Mouse (Mus musculus) CD4-positive helper T cell, adult 2 months (primary cell): ENCODE data around the gene Bmpr1b.

Source experiments
- DNase-seq: peaks from one replicate; pipeline ENCODE4 v3.0.0-alpha.2; 2012; ENCODE audit warnings: low read depth, missing footprints, low spot score

The Bmpr1b gene

GRCm38 (mm10) chr3:142113208-142113607, 56.0 kb downstream of the Bmpr1b start:
- no peak for DNase-seq

- DNase-seq: no peak
Observed at GRCm38 (mm10) chr3:142106227-142106626, 63.0 kb downstream of the Bmpr1b start.

- DNase-seq: no peak
Observed at GRCm38 (mm10) chr3:142104027-142104805, 65.0 kb downstream of the Bmpr1b start.

GRCm38 (mm10) chr3:142103622-142104021, 65.6 kb downstream of the Bmpr1b start:
- no peak for DNase-seq

- DNase-seq: no peak
Observed at GRCm38 (mm10) chr3:142099151-142099550, 70.1 kb downstream of the Bmpr1b start.

- DNase-seq: no peak
Observed at GRCm38 (mm10) chr3:142094049-142094448, 75.2 kb downstream of the Bmpr1b start.

GRCm38 (mm10) chr3:142089684-142090083, 79.5 kb downstream of the Bmpr1b start:
- no peak for DNase-seq

- DNase-seq: no peak
Observed at GRCm38 (mm10) chr3:142085938-142086337, 83.3 kb downstream of the Bmpr1b start.

- DNase-seq: no peak
Observed at GRCm38 (mm10) chr3:142084091-142084490, 85.1 kb downstream of the Bmpr1b start.

- DNase-seq: no peak
Observed at GRCm38 (mm10) chr3:142077723-142078302, 91.4 kb downstream of the Bmpr1b start.

GRCm38 (mm10) chr3:142071601-142072000, 97.6 kb downstream of the Bmpr1b start:
- no peak for DNase-seq

GRCm38 (mm10) chr3:142066792-142067346, 102.4 kb downstream of the Bmpr1b start:
- DNase-seq: no peak

GRCm38 (mm10) chr3:142065111-142065510, 104.1 kb downstream of the Bmpr1b start:
- no peak for DNase-seq

GRCm38 (mm10) chr3:142063536-142064226, 105.5 kb downstream of the Bmpr1b start:
- DNase-seq: no peak

GRCm38 (mm10) chr3:142061267-142061666, 108.0 kb downstream of the Bmpr1b start:
- DNase-seq: no peak

- DNase-seq: no peak
Observed at GRCm38 (mm10) chr3:142059890-142060289, 109.3 kb downstream of the Bmpr1b start.

GRCm38 (mm10) chr3:142050681-142051080, 118.5 kb downstream of the Bmpr1b start:
- no peak for DNase-seq

GRCm38 (mm10) chr3:142049610-142050009, 119.6 kb downstream of the Bmpr1b start:
- DNase-seq: no peak

GRCm38 (mm10) chr3:142049093-142049492, 120.1 kb downstream of the Bmpr1b start:
- no peak for DNase-seq

- no peak for DNase-seq
Observed at GRCm38 (mm10) chr3:142048493-142048892, 120.7 kb downstream of the Bmpr1b start.

- DNase-seq: no peak
Observed at GRCm38 (mm10) chr3:142043463-142043862, 125.8 kb downstream of the Bmpr1b start.

- DNase-seq: no peak
Observed at GRCm38 (mm10) chr3:142043006-142043405, 126.2 kb downstream of the Bmpr1b start.
